Mouse (Mus musculus): Measurements from ENCODE around the gene Bcl11b. TPM values are rescaled to one million over a fixed set of nuclear protein-coding genes. Genes with fewer than 3 reads are reported as not detected.

Bcl11b gene
- total and polyA plus RNA-seq, 2 experiments from 2014 or later, result 70.1 to 122 TPM

GRCm38 (mm10) chr12:107940774-107941173 is 62.6 kb downstream of the Bcl11b start:
- Histone ChIP-seq H3K27ac (ENCODE audit: low read depth, low read length) (no peak overlapping the region), H3K27me3 (ENCODE audit: insufficient read depth, low read length) (no peaks in the 10 kb centered on the region), H3K4me2 (ENCODE audit: low read depth) (no peak overlapping the region), H3K36me3 (ENCODE audit: insufficient read depth) (no peaks in the 10 kb centered on the region), H3K4me1 (ENCODE audit: insufficient read depth) (peaks cover 2% of the 10 kb centered on the region; the same call in 1 of the 2 replicates), H3K9me3 (ENCODE audit: low read length) (no peaks in the 10 kb centered on the region), H3K9ac (no peak overlapping the region), H3K4me3 (ENCODE audit: low read depth, low read length) (no peak overlapping the region)
- no peak for TF ChIP-seq CTCF (IDR thresholded peaks at IDR 0.05; ENCODE audit: low read depth)
- DNase-seq, result no peak
- 89% methylated on average over 9 of the region's 9 CpGs for WGBS
- no peak for ATAC-seq

GRCm38 (mm10) chr12:107939177-107939576 is 64.2 kb downstream of the Bcl11b start:
- Histone ChIP-seq H3K36me3 (ENCODE audit: insufficient read depth) (no peaks in the 10 kb centered on the region), H3K27ac (ENCODE audit: low read depth, low read length) (no peak overlapping the region), H3K27me3 (ENCODE audit: insufficient read depth, low read length) (no peaks in the 10 kb centered on the region), H3K4me3 (ENCODE audit: low read depth, low read length) (no peak overlapping the region), H3K9me3 (ENCODE audit: low read length) (no peaks in the 10 kb centered on the region), H3K4me1 (ENCODE audit: insufficient read depth) (peaks cover 17% of the 10 kb centered on the region), H3K4me2 (ENCODE audit: low read depth) (no peak overlapping the region), H3K9ac (no peak overlapping the region)
- peak; percentile 54 for TF ChIP-seq CTCF (IDR thresholded peaks at IDR 0.05; ENCODE audit: low read depth)
- WGBS, result 63% methylated on average over 4 of the region's 4 CpGs
- ATAC-seq (no peak), DNase-seq (peak; percentile 54)

- Histone ChIP-seq H3K36me3 (ENCODE audit: insufficient read depth) (no peaks in the 10 kb centered on the region), H3K4me3 (ENCODE audit: low read depth, low read length) (no peak overlapping the region), H3K4me2 (ENCODE audit: low read depth) (no peak overlapping the region), H3K9me3 (ENCODE audit: low read length) (no peaks in the 10 kb centered on the region), H3K27me3 (ENCODE audit: insufficient read depth, low read length) (no peaks in the 10 kb centered on the region), H3K4me1 (ENCODE audit: insufficient read depth) (peaks cover 21% of the 10 kb centered on the region), H3K9ac (no peak overlapping the region), H3K27ac (ENCODE audit: low read depth, low read length) (no peak overlapping the region)
- TF ChIP-seq CTCF (IDR thresholded peaks at IDR 0.05; ENCODE audit: low read depth), result no peak
- ATAC-seq (no peak), DNase-seq (no peak)
- 75% methylated on average over 5 of the region's 5 CpGs for WGBS
Measured at GRCm38 (mm10) chr12:107936972-107937371, 66.4 kb downstream of the Bcl11b start.

- no peak overlapping the region for H3K4me3 ChIP-seq (ENCODE audit: low read depth, low read length)
- no peaks in the 10 kb centered on the region for H3K27me3 ChIP-seq (ENCODE audit: insufficient read depth, low read length)
- H3K36me3 ChIP-seq (ENCODE audit: insufficient read depth), result no peaks in the 10 kb centered on the region
- H3K4me2 ChIP-seq (ENCODE audit: low read depth), result no peak overlapping the region
- no peak for TF ChIP-seq CTCF (IDR thresholded peaks at IDR 0.05; ENCODE audit: low read depth)
- H3K9ac ChIP-seq, result no peak overlapping the region
- H3K9me3 ChIP-seq (ENCODE audit: low read length), result no peaks in the 10 kb centered on the region
- no peak overlapping the region for H3K27ac ChIP-seq (ENCODE audit: low read depth, low read length)
- DNase-seq (no peak), ATAC-seq (no peak)
- peaks cover 25% of the 10 kb centered on the region for H3K4me1 ChIP-seq (ENCODE audit: insufficient read depth)
- WGBS, result 82% methylated on average over 7 of the region's 7 CpGs
Measured at GRCm38 (mm10) chr12:107936406-107936805, 67.0 kb downstream of the Bcl11b start.

GRCm38 (mm10) chr12:107934831-107935437 is 68.5 kb downstream of the Bcl11b start:
- peak overlapping the region; percentile 4; the same call in 1 of the 2 replicates for H3K9ac ChIP-seq
- H3K4me1 ChIP-seq (ENCODE audit: insufficient read depth), result peaks cover 40% of the 10 kb centered on the region
- peak overlapping the region; percentile 62 for H3K27ac ChIP-seq (ENCODE audit: low read depth, low read length)
- 17% methylated on average over 19 of the region's 19 CpGs for WGBS
- no peaks in the 10 kb centered on the region for H3K36me3 ChIP-seq (ENCODE audit: insufficient read depth)
- peak overlapping the region; percentile 43 for H3K4me2 ChIP-seq (ENCODE audit: low read depth)
- H3K4me3 ChIP-seq (ENCODE audit: low read depth, low read length), result peak overlapping the region; percentile 22; the same call in 1 of the 2 replicates
- no peaks in the 10 kb centered on the region for H3K27me3 ChIP-seq (ENCODE audit: insufficient read depth, low read length)
- TF ChIP-seq CTCF (IDR thresholded peaks at IDR 0.05; ENCODE audit: low read depth), result no peak
- ATAC-seq, result peak; percentile 81
- H3K9me3 ChIP-seq (ENCODE audit: low read length), result no peaks in the 10 kb centered on the region
- peak; percentile 73 for DNase-seq

GRCm38 (mm10) chr12:107932140-107932539 is 71.3 kb downstream of the Bcl11b start:
- Histone ChIP-seq H3K27me3 (ENCODE audit: insufficient read depth, low read length) (no peaks in the 10 kb centered on the region), H3K4me3 (ENCODE audit: low read depth, low read length) (no peak overlapping the region), H3K36me3 (ENCODE audit: insufficient read depth) (no peaks in the 10 kb centered on the region), H3K4me2 (ENCODE audit: low read depth) (peak overlapping the region; percentile 32; the same call in 1 of the 2 replicates), H3K4me1 (ENCODE audit: insufficient read depth) (peaks cover 63% of the 10 kb centered on the region), H3K27ac (ENCODE audit: low read depth, low read length) (peak overlapping the region; percentile 72), H3K9ac (0 out of 2 replicates have a peak overlapping the region, but pooled peaks have one; percentile 23), H3K9me3 (ENCODE audit: low read length) (no peaks in the 10 kb centered on the region)
- 11% methylated on average over 12 of the region's 12 CpGs for WGBS
- ATAC-seq (no peak), DNase-seq (no peak)
- no peak for TF ChIP-seq CTCF (IDR thresholded peaks at IDR 0.05; ENCODE audit: low read depth)

GRCm38 (mm10) chr12:107931476-107931875 is 71.9 kb downstream of the Bcl11b start:
- TF ChIP-seq CTCF (IDR thresholded peaks at IDR 0.05; ENCODE audit: low read depth), result no peak
- H3K9me3 ChIP-seq (ENCODE audit: low read length), result no peaks in the 10 kb centered on the region
- H3K27ac ChIP-seq (ENCODE audit: low read depth, low read length), result peak overlapping the region; percentile 72
- peaks cover 63% of the 10 kb centered on the region for H3K4me1 ChIP-seq (ENCODE audit: insufficient read depth)
- H3K9ac ChIP-seq, result peak overlapping the region; percentile 22; the same call in 1 of the 2 replicates
- peak overlapping the region; percentile 32 for H3K4me2 ChIP-seq (ENCODE audit: low read depth)
- no peaks in the 10 kb centered on the region for H3K27me3 ChIP-seq (ENCODE audit: insufficient read depth, low read length)
- peak; percentile 55 for DNase-seq
- WGBS, result 34% methylated on average over 5 of the region's 5 CpGs
- no peak for ATAC-seq
- H3K4me3 ChIP-seq (ENCODE audit: low read depth, low read length), result no peak overlapping the region
- H3K36me3 ChIP-seq (ENCODE audit: insufficient read depth), result no peaks in the 10 kb centered on the region

All from forebrain, postnatal 0 days (tissue).